Mouse (Mus musculus) C2C12 (cell line): ENCODE results near the gene Ly6g6d. TPM values are rescaled to one million over a fixed set of nuclear protein-coding genes. Genes with fewer than 3 reads are reported as not detected.
A peak's percentile ranks its signal among the peaks of the same experiment; 100 is the strongest.

ENCODE experiments used
- H3K27me3 ChIP-seq: one replicate; pipeline ENCODE4 v1.6.1; 2011; ENCODE audit not compliant: control insufficient read depth, insufficient read depth, insufficient read length
- H3K36me3 ChIP-seq: one replicate; pipeline ENCODE4 v1.6.1; 2011; ENCODE audit not compliant: control insufficient read depth, insufficient read depth
- H3K4me3 ChIP-seq: one replicate; pipeline ENCODE4 v1.5.1; 2011; ENCODE audit warnings: mild to moderate bottlenecking, control low read depth; ENCODE audit not compliant: poor library complexity, insufficient read depth, severe bottlenecking
- H3K79me2 ChIP-seq: one replicate; pipeline ENCODE4 v1.6.1; 2011; ENCODE audit not compliant: control insufficient read depth, insufficient read depth
- H3K79me3 ChIP-seq: one replicate; pipeline ENCODE4 v1.6.1; 2011; ENCODE audit warnings: low read depth, control low read depth
- H3ac ChIP-seq: one replicate; pipeline ENCODE3; 2011; ENCODE audit warnings: low read depth; ENCODE audit not compliant: control insufficient read depth, insufficient read length
- CEBPB ChIP-seq: IDR thresholded peaks from one replicate; pipeline ENCODE4 v1.6.1; 2011; ENCODE audit warnings: low read depth, mild to moderate bottlenecking, control low read depth, moderate library complexity
- CTCF ChIP-seq: IDR thresholded peaks from one replicate; pipeline ENCODE4 v1.5.1; 2011; ENCODE audit not compliant: control insufficient read depth, insufficient read depth, insufficient read length
- FOSL1 ChIP-seq: IDR thresholded peaks from one replicate; pipeline ENCODE4 v1.8.0; 2011; ENCODE audit warnings: mild to moderate bottlenecking, low read length; ENCODE audit not compliant: poor library complexity, insufficient read depth, severe bottlenecking
- MAX ChIP-seq: IDR thresholded peaks from one replicate; pipeline ENCODE4 v1.6.1; 2011; ENCODE audit warnings: mild to moderate bottlenecking, control low read depth
- MYOD1 ChIP-seq: IDR thresholded peaks from one replicate; pipeline ENCODE4 v1.6.1; 2011; ENCODE audit warnings: low read depth; ENCODE audit not compliant: control insufficient read depth, insufficient read length
- MYOG ChIP-seq: IDR thresholded peaks from one replicate; pipeline ENCODE4 v1.6.1; 2011; ENCODE audit not compliant: control insufficient read depth, insufficient read length; ENCODE audit errors: extremely low read depth
- USF1 ChIP-seq: IDR thresholded peaks from one replicate; pipeline ENCODE4 v1.6.1; 2011; ENCODE audit warnings: low read depth, mild to moderate bottlenecking, control low read depth, moderate library complexity
- polyA plus RNA-seq: library from polyadenylated mRNA; unstranded; fragments of >200 nt; fragmentation: generic; extraction: Trizol; gene quantifications from one replicate; pipeline ENCODE4 v1.2.1, GENCODE M21; 2012; ENCODE audit warnings: missing spikeins

Ly6g6d gene
- polyA plus RNA-seq, 1 experiment: not detected

DNA sequence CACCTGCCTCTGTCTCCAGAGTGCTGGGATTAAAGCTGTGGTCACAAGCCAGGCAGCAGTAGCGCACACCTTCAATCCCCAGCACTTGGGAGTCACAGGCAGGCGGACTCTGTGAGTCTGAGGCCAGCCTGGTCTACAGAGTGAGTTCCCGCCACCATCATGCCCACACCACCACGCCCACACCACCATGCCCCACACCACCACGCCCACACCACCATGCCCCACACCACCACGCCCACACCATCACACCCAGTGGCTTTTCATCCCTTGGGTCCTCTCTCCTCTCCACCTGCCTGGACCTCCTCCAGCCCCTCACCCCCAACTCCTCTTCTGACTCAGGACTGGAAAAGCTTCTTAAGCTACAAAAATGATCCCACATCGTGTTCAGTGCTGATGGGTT is 46.0 kb downstream of the Ly6g6d start:
- no peaks in the 10 kb centered on the region for H3K36me3 ChIP-seq
- H3K79me2 ChIP-seq: no peaks in the 10 kb centered on the region
- TF ChIP-seq CEBPB: no peak
- TF ChIP-seq MYOG: no peak
- TF ChIP-seq FOSL1: no peak
- no peak for TF ChIP-seq CTCF
- no peak for TF ChIP-seq MYOD1
- TF ChIP-seq USF1: no peak
- no peaks in the 10 kb centered on the region for H3K79me3 ChIP-seq
- no peaks in the 10 kb centered on the region for H3K27me3 ChIP-seq
- H3ac ChIP-seq: no peak overlapping the region
- no peak overlapping the region for H3K4me3 ChIP-seq

DNA sequence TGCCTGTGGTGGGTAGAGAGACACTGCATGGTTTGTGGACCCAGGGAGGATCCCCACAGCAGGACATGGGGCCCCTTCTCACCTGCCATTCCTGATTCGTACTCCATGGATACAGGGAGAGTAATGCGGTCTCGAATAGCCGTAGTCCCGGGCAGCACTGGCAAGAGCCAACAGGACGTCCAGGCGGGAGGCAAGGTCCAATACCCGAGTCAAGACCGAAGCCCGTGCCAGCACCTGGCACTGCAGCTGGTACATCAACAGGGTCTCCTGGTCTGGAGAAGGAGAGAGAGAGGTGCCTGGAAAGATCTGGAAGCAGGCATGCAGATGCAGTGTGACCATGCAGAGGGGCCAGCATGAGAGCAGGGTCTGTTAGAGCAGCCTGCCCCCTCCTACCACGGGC is 46.6 kb downstream of the Ly6g6d start:
- Histone ChIP-seq H3ac (no peak overlapping the region), H3K79me2 (no peaks in the 10 kb centered on the region), H3K79me3 (no peaks in the 10 kb centered on the region), H3K4me3 (no peak overlapping the region), H3K27me3 (no peaks in the 10 kb centered on the region), H3K36me3 (no peaks in the 10 kb centered on the region)
- TF ChIP-seq USF1 (no peak), CTCF (no peak), FOSL1 (no peak), MYOG (no peak), MYOD1 (no peak), MAX (no peak), CEBPB (no peak)

DNA sequence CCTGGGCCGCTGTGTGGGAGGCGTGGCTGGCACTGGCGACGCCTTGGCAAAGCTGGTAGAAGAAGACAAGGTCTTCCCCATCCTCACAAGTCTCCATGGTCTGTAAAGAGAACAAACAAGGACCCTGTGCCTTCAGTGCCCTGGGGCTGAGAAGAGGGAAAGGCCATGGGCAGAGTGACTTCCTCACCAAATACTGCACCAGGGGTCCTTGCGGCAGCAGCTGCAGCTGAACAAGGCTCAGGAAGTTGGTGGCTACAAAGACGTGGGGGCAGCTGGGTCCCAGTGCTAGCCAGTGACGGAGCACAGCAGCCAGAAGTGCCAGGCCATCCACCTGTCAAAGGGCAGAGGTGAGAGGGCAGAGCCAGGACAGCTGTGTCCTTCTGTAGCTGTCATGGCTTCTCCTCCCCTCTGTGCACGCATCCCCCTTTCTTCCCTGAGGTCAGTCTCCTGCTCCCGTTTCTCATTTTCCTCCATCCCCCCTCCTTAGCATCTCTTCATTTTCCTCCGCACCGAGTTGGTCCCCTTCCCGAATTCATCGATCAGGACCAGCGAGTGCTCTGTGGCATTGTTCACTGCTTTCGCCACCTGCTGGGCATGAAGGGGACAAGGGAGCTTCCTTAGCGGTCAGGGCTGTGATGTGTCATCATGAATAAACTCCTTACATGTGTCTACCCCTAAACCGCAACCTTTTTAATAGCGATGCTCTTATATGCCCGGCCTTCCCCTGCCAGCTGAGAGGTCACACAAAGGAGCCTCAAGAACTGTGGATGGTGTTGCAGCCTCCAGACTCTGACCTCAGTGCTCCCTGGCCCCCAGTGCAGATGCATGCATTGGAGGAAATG is 48.0 kb downstream of the Ly6g6d start:
- no peak overlapping the region for H3K4me3 ChIP-seq
- H3K36me3 ChIP-seq: no peaks in the 10 kb centered on the region
- H3K79me3 ChIP-seq: no peaks in the 10 kb centered on the region
- no peaks in the 10 kb centered on the region for H3K27me3 ChIP-seq
- H3K79me2 ChIP-seq: no peaks in the 10 kb centered on the region
- H3ac ChIP-seq: no peak overlapping the region
- TF ChIP-seq USF1 (no peak), CTCF (no peak), CEBPB (no peak), FOSL1 (peak; percentile 35), MAX (peak; percentile 65), MYOG (no peak), MYOD1 (peak; percentile 48)

DNA sequence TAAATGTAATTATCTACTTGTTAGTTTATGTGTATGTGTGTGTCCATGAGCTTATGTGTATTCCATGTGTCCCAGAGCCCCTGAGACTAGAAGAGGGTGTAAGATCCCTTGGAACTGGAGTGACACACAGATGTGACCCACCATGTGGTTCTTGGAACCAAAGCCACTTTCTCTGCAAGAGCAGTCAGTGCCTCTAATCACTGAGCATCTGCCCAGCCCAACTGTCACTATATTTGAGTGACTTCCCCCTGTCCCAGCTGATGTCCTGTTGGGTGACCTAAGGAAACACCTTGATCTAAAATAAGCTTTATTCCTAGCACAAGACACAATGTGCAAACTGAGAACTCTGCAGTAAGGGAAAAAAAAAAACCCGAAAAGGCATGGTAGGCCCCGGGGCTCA is 49.5 kb downstream of the Ly6g6d start:
- no peak overlapping the region for H3K4me3 ChIP-seq
- H3K36me3 ChIP-seq: no peaks in the 10 kb centered on the region
- H3K27me3 ChIP-seq: no peaks in the 10 kb centered on the region
- H3K79me3 ChIP-seq: no peaks in the 10 kb centered on the region
- TF ChIP-seq CTCF (no peak), MYOG (no peak), MAX (no peak), USF1 (no peak), CEBPB (no peak), MYOD1 (no peak), FOSL1 (no peak)
- H3ac ChIP-seq: no peak overlapping the region
- H3K79me2 ChIP-seq: no peaks in the 10 kb centered on the region

DNA sequence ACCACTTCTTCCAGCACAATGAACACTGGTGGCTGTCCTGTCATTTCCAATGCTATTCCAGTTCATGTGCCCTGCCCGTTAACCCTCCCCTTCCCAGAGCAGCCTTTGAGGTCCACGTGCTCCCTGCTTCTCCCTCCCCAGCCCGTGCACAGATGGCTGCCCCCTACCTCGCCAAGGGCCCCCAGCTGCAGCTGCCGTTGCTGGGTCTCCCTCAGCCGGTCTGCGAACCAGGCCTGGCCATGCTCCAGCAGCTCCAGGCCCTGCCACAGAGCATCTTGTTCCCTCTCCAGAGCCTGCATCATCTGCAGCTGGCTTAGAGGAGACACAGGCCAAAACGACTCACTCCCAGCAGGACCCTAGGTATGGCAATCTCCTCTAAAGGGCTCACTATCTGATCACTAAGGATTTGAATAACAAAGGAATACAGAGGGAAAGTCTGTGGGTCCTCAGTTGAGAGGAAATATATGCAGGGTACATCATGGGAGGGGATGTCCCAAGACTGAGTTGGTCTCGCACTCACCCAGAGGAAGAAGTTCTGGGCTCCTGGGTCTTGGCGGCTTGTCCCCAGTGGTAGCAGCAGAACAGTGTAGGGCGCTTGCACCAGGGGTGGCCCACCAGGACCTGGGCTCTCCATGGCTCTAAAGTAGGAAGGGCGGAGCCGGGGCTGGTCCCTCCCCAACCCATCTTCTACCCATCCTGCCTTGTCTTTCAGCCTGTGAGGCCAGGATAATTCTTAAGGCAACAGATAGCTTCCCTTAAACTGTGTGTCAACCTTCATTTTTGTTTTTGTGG is 50.4 kb downstream of the Ly6g6d start, which contains the start of gene Sapcd1:
Gene Sapcd1 (minus strand): TSS at position 740 of the 792 bp plus-strand sequence.
- H3K79me3 ChIP-seq: no peaks in the 10 kb centered on the region
- H3ac ChIP-seq: no peak within 1 kb of the TSS
- H3K4me3 ChIP-seq: no peak within 1 kb of the TSS
- H3K27me3 ChIP-seq: no peaks in the 10 kb centered on the region
- H3K79me2 ChIP-seq: no peaks in the 10 kb centered on the region
- no peak for TF ChIP-seq USF1
- no peak for TF ChIP-seq CEBPB
- no peak for TF ChIP-seq MAX
- no peak for TF ChIP-seq MYOG
- no peak for TF ChIP-seq MYOD1
- no peak for TF ChIP-seq FOSL1
- TF ChIP-seq CTCF: no peak
- no peaks in the 10 kb centered on the region for H3K36me3 ChIP-seq
